Mouse (Mus musculus): Measurements from ENCODE around the gene Tshb. TPM values are rescaled to one million over a fixed set of nuclear protein-coding genes. Genes with fewer than 3 reads are reported as not detected.

Tshb gene
- polyA plus RNA-seq, 1 experiment from 2014 or later, result not detected

GRCm38 (mm10) chr3:102733050-102733449 is 49.5 kb downstream of the Tshb start:
- 87% methylated on average over 3 of the region's 3 CpGs for WGBS
- Histone ChIP-seq H3K4me1 (ENCODE audit: insufficient read depth, low read length) (peaks cover 19% of the 10 kb centered on the region), H3K9me3 (ENCODE audit: low read length) (no peaks in the 10 kb centered on the region), H3K27me3 (ENCODE audit: insufficient read depth, low read length) (peaks cover 11% of the 10 kb centered on the region), H3K36me3 (ENCODE audit: insufficient read depth, low read length) (no peaks in the 10 kb centered on the region), H3K4me2 (replicated peaks; ENCODE audit: low read depth, low read length) (no peak overlapping the region), H3K27ac (ENCODE audit: low read length) (no peak overlapping the region), H3K9ac (replicated peaks; ENCODE audit: low read length) (no peak overlapping the region), H3K4me3 (ENCODE audit: low read length) (no peak overlapping the region)
- no peak for ATAC-seq (ENCODE audit: low FRiP score, low TSS enrichment)

DNA sequence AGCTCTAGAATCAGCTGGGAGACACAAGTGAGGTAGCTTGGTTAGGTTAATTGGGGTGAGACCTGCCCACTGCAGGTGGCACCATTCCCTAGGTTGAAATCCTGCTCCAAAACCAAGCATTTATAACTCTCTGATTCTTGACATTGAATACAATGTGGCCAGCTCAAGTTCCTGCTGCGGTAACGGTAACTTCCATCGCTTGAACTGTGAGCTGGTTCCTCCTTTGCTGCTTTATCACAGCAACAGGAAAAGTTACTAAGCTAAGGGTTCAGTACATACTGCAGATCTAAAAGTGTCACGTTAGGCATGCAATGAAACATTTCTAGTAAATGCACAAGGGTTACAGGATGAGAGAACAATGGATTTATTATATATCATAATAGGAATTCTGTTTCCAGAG is 49.9 kb downstream of the Tshb start:
- H3K4me3 ChIP-seq (ENCODE audit: low read length), result no peak overlapping the region
- H3K27ac ChIP-seq (ENCODE audit: low read length), result no peak overlapping the region
- no peaks in the 10 kb centered on the region for H3K9me3 ChIP-seq (ENCODE audit: low read length)
- ATAC-seq (ENCODE audit: low FRiP score, low TSS enrichment), result no peak
- peaks cover 11% of the 10 kb centered on the region for H3K27me3 ChIP-seq (ENCODE audit: insufficient read depth, low read length)
- 82% methylated on average over 4 of the region's 4 CpGs for WGBS
- no peak overlapping the region for H3K9ac ChIP-seq (replicated peaks; ENCODE audit: low read length)
- H3K4me2 ChIP-seq (replicated peaks; ENCODE audit: low read depth, low read length), result no peak overlapping the region
- H3K36me3 ChIP-seq (ENCODE audit: insufficient read depth, low read length), result no peaks in the 10 kb centered on the region
- H3K4me1 ChIP-seq (ENCODE audit: insufficient read depth, low read length), result peaks cover 19% of the 10 kb centered on the region

DNA sequence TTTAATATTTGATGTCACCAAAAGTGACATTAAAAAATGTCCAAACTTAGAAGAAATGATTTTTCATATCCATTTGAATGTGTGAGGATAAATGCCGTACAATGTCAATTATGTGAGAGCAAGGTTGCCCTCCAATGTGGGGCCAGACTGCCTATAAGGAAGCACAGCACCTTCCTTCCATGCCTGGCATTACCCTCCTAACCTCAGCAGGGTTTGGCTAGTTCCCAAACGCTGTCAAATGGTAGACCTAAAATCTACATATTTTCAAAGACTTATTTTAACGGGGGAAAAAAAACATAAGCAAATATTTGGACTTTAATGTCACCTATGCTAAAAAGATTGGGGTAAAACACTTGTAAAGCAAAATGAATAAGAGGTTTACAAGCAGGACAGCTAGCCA is 51.4 kb downstream of the Tshb start:
- no peak for ATAC-seq (ENCODE audit: low FRiP score, low TSS enrichment)
- peaks cover 14% of the 10 kb centered on the region for H3K4me1 ChIP-seq (ENCODE audit: insufficient read depth, low read length)
- 75% methylated on average over 3 of the region's 3 CpGs for WGBS
- no peak overlapping the region for H3K4me2 ChIP-seq (replicated peaks; ENCODE audit: low read depth, low read length)
- no peak overlapping the region for H3K9ac ChIP-seq (replicated peaks; ENCODE audit: low read length)
- no peak overlapping the region for H3K4me3 ChIP-seq (ENCODE audit: low read length)
- no peaks in the 10 kb centered on the region for H3K36me3 ChIP-seq (ENCODE audit: insufficient read depth, low read length)
- no peaks in the 10 kb centered on the region for H3K9me3 ChIP-seq (ENCODE audit: low read length)
- no peak overlapping the region for H3K27ac ChIP-seq (ENCODE audit: low read length)
- H3K27me3 ChIP-seq (ENCODE audit: insufficient read depth, low read length), result peaks cover 7% of the 10 kb centered on the region

DNA sequence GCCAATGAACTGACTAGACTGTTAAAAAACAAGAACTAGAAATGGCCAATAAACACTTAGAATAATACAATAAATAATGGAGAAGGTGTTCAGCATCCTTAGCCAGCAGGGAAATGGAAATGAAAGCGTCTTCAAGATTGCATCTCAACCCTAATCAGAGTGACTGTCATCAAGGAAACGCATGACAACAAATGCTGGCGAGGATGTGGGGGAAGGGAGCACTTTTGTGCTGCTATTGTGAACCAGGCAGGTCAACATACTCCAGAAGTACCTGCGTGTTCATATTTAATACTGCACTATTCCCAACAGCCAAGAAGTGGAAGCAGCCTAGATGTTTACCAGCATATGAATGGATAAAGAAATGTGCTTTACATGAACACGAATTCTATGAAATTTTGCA is 53.1 kb downstream of the Tshb start:
- ATAC-seq (ENCODE audit: low FRiP score, low TSS enrichment), result no peak
- Histone ChIP-seq H3K9me3 (ENCODE audit: low read length) (no peaks in the 10 kb centered on the region), H3K36me3 (ENCODE audit: insufficient read depth, low read length) (no peaks in the 10 kb centered on the region), H3K9ac (replicated peaks; ENCODE audit: low read length) (no peak overlapping the region), H3K4me2 (replicated peaks; ENCODE audit: low read depth, low read length) (no peak overlapping the region), H3K4me3 (ENCODE audit: low read length) (no peak overlapping the region), H3K4me1 (ENCODE audit: insufficient read depth, low read length) (peaks cover 6% of the 10 kb centered on the region), H3K27ac (ENCODE audit: low read length) (no peak overlapping the region), H3K27me3 (ENCODE audit: insufficient read depth, low read length) (no peaks in the 10 kb centered on the region)
- 52% methylated on average over 5 of the region's 5 CpGs for WGBS

Other genes with a start within 250 kb of the Tshb start
- 8.4 and 10.6 TPM in 2 replicates for gene Tspan2, start 48.2 kb downstream of the Tshb start, polyA plus RNA-seq (2015; fragmentation: Nextera tagmentation; extraction: Ambion mirVana)
- gene Sycp1, start 153.4 kb upstream of the Tshb start, polyA plus RNA-seq (2015; fragmentation: Nextera tagmentation; extraction: Ambion mirVana), result 0.28 TPM in 1 of 2 replicates, not detected in the other
- 0.07 and 0.12 TPM in 2 replicates for gene Nr1h5, start 181.4 kb upstream of the Tshb start, polyA plus RNA-seq (2015; fragmentation: Nextera tagmentation; extraction: Ambion mirVana)
- 53.5 and 60.1 TPM in 2 replicates for gene Sike1, start 213.0 kb upstream of the Tshb start, polyA plus RNA-seq (2015; fragmentation: Nextera tagmentation; extraction: Ambion mirVana)
- 349 and 364 TPM in 2 replicates for gene Csde1, start 237.7 kb upstream of the Tshb start, polyA plus RNA-seq (2015; fragmentation: Nextera tagmentation; extraction: Ambion mirVana)

All from kidney, embryonic 16.5 days (tissue).